Mouse (Mus musculus) gastrocnemius, postnatal 36 days (tissue): ENCODE data around the gene Tbc1d8b. TPM values are rescaled to one million over a fixed set of nuclear protein-coding genes. Genes with fewer than 3 reads are reported as not detected.
"Not testable (repeated sequence)": the region's sequence is repeated elsewhere in the genome, so short reads cannot be mapped to it uniquely, and the experiment has no call there.

ENCODE experiments used
- DNase-seq, 2 experiments: peaks; one replicate each; pipeline ENCODE4 v3.0.0; 2022
- intact Hi-C: fragments of 180-260 bp; cut with DNase I; formaldehyde crosslinking; loops from one replicate; pipeline ENCODE4 v1.15.1; 2025
- long read RNA-seq, 2 experiments: library from polyadenylated mRNA; stranded (forward); transcript quantifications; one replicate each; pipeline ENCODE4 v2.0.0; 2021
- total RNA-seq, 2 experiments: library from RNA; stranded (reverse); gene quantifications; 2 replicates each; pipeline ENCODE4 v1.2.3; 2021

Tbc1d8b gene
- total RNA-seq, result 1 to 10 TPM; 2.8 to 3.2 TPM
- long read RNA-seq, experiment 1, partial matches to known transcripts, result 0 of 1 reads
- long read RNA-seq, experiment 1, other reads (novel, unspliced or antisense), result 1 of 1 reads
- long read RNA-seq, experiment 2, full-length matches to known transcripts, result 1 of 2 reads
- long read RNA-seq, experiment 2, partial matches to known transcripts, result 0 of 2 reads
- long read RNA-seq, experiment 2, other reads (novel, unspliced or antisense), result 1 of 2 reads

DNA sequence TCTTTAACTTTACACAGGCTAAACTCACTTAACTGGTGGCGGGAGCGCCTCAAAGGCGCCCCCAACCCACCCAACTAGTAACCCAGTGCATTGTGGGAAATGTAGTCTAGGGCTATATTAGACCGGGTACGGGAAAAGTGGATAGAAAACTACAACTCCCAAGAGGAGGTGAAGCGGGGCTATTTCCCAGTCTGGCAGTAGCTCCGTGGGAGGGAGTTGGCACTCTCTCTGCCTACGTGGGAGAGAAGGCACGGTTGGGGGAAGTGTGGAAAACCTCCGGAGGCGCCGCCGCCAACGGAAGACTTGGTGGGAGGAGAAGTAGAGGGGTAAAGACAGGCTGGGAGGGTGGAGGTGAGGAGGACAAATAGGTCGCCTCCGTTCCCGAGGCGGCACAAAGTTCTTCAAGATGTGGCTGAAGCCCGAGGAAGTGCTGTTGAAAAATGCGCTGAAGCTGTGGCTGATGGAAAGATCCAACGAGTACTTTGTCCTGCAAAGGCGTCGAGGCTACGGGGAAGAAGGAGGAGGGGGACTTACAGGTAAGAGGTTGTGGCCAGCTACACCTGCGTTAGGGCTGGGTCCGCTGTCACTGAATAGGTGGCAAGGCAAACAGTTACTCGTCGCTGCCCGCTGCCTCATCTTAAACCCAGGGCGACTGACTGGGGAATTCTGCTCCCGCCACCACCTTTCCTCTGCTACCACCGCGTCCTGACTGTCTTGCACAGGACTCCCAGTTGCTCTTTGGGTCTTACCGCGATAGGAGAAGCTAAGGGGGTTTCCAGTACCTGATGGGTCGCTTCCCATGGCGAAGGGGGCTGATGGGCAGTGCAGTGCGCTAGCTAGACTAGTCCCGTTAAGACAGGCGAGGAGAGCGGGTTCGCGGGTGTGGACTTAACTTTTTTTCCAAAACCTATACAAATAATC is at the start of gene Tbc1d8b:
Gene Tbc1d8b (plus strand): TSS at position 222 of the 921 bp plus-strand sequence.
- DNase-seq, result peak; percentile 66 to 74
- intact Hi-C loops, result no loop called here

- intact Hi-C loops, result no loop called here
- no peak for DNase-seq
Measured at GRCm38 (mm10) chrX:139639744-139640143, 45.1 kb upstream of the Tbc1d8b start.

GRCm38 (mm10) chrX:139640418-139640817 is 44.4 kb upstream of the Tbc1d8b start:
- intact Hi-C loops, result no loop called here

GRCm38 (mm10) chrX:139652226-139652625 is 32.6 kb upstream of the Tbc1d8b start:
- intact Hi-C loops, result no loop called here
- no peak for DNase-seq

More at GRCm38 (mm10) chrX:139640418-139640817, 44.4 kb upstream of the Tbc1d8b start:
- DNase-seq, result no peak

DNA sequence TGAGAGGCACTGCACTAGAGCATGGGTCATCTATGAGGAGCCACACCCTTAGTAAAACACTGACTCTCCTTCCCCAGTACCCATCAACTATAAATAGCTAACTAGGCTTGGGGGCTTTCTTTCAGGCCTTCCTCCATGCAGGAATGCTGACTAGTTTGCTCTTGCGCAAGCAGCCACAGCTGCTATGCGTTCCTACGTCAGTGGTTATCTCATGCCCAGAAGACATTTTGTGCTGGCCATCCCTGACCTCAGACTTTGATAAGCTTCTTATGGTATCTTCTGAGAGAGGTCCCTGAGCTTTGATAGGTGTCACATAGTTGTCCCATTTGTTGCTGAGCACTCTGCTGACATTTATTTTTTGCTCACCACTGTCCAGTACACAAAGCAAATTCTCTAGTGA is 31.5 kb upstream of the Tbc1d8b start:
- no peak for DNase-seq
- intact Hi-C loops, result no loop called here

DNA sequence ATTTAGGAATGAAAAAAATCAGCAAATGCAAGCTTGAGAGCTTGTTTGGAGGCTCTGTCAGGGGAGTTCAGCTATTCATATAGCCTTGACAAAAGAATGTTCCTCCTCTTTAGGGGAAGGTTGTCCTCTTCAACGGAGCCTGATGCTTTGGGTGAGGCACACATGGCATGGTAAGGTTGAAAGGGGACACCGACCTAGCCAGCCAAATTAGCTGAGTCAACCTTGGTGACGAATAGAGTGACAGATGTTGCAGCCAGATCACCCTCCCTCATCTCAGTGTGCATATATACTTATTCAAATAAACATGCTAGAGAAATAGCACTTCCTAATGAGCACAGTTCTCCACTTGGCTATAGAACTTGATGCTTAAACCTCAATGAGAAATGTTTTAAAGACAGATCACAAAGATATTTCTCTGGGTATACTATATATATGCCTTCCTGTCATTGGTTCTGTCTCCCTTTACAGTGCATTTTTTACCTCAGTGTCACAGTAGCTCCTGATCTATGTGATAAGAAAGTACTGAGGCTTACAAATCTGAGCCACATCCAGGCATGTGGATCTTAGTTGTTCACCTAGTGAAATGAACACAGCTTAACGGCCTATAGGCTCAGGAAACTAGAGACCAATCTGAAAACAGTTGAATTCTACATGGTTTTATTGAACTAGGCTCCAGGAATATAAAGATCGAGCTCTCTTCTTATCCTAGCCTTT is 30.3 kb upstream of the Tbc1d8b start:
- intact Hi-C loops, result no loop called here
- no peak for DNase-seq

DNA sequence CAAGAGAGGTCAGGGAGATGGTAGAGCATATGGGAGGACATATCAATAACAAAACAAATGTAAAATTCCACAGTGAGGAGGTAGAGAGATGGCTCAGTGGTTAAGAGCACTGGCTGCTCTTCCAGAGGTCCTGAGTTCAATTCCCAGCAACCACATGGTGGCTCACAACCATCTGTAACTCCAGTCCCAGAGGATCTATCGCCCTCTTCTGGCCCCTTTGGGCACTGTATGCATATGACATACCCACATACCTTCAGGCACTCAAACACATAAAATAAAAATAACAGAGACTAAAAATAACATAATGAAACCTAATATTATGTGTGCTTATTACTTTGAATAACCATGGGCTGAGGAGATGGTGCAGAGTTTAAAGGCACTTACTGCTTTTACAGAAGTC is 22.7 kb upstream of the Tbc1d8b start:
- intact Hi-C loops, result no loop called here
- DNase-seq, result no peak

GRCm38 (mm10) chrX:139665829-139666228 is 19.0 kb upstream of the Tbc1d8b start:
- intact Hi-C loops, result loop anchor here (5.0 kb wide), 1 partner anchor 249 kb away; no protein-coding TSS in a partner anchor
- no peak for DNase-seq

DNA sequence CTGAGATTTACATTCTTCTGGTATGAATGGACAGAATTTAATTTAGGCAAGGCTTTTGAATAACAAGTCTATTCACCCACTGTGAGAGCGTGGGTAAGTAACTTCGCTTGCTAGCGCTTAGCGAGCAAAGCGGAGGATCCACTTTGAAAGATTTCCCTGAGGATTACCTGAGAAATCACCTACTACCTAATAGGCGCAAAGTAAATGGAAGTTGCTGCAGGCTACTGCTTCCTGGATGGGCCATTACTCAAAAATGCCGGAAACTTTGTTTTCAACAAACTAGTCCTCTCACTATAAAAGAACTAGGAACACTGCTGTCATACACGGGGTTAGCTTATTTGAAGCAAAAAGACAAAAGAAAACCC is 404 bp upstream of the Tbc1d8b start:
- intact Hi-C loops, result no loop called here
- no peak for DNase-seq

DNA sequence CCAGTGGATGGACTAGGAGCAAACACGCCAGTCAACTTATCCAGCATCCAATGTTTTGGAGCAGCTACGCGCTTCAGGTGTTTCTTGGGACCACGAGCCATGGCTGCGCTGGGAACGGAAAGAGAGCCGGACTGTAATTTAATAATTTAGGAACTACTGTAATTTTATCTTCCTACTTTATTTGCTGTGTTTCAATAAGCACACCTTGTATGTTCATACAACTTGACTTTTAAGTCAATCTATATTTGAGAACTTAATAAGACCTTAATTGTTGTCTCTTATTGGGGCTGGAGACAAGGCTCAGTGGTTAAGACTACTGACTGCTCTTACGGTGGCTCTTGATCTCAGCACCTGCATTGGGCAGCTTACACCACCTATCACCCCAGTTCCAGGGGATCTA is 29.6 kb downstream of the Tbc1d8b start, which contains the start of gene Gm15013:
Gene Gm15013 (minus strand): TSS at position 101 of the 400 bp plus-strand sequence.
- intact Hi-C loops, result no loop called here
- DNase-seq, result no peak

GRCm38 (mm10) chrX:139722350-139722749 is 37.6 kb downstream of the Tbc1d8b start:
- intact Hi-C loops, result no loop called here

DNA sequence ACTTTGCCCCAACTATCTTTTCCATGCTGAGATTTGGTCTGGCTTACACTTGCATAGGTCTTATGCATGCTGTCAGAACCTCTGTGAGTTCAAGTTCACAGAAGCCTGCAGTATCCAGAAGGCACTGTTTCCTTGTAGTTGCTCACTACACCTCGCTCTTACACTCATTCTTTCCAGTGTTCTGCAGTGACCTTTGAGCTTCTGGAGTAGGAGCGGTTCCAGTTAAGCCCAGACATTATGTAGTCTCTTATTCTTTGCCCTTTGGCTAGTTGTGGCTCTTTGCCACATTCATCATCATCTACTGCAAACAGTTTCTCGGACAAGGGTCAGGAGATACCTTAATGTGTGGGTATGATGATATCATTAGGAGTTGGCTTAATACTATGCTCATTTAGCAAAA is 45.7 kb downstream of the Tbc1d8b start:
- DNase-seq, result no peak
- intact Hi-C loops, result no loop called here

More at GRCm38 (mm10) chrX:139722350-139722749, 37.6 kb downstream of the Tbc1d8b start:
- DNase-seq, result no peak

DNA sequence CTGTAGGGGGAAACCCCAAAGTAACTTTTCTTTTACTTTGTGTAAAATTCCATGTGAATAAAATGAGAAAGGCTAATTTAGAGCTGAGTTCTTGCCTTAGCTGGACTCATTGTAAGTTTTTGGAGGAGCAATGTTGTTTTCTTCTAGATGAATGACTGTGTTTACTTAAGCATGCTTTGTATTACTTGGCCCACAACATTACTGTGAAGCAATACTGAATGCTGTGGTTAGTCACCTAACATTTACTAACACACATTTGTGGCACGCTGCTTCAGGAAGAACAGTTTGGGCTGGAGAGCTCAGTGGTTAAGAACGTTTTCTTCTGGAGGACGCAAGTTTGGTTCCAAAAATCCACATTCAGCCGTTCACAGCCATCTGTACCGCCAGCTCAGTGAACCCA is 52.3 kb downstream of the Tbc1d8b start:
- DNase-seq, result no peak
- intact Hi-C loops, result no loop called here

DNA sequence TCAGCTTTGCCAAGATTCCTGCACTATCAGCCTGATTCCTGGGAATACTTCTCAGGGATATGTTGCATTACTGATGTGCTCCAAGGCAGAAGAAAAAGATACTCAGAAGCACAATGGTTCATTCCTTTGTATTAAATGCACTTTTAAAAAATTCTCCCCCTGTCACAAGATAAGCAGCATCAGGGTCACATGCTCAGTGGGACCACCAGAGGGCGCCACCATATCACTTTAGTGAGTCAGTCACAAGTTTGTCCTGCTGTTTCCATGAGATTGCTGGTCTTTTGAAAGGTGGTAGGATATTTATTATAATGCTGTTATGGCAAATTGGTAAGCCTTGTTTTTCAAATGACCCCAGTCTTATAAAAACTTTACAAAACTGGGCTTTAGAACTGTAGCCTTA is 67.1 kb downstream of the Tbc1d8b start:
- intact Hi-C loops, result loop anchor here (5.0 kb wide), 1 partner anchor 80 kb away; no protein-coding TSS in a partner anchor

DNA sequence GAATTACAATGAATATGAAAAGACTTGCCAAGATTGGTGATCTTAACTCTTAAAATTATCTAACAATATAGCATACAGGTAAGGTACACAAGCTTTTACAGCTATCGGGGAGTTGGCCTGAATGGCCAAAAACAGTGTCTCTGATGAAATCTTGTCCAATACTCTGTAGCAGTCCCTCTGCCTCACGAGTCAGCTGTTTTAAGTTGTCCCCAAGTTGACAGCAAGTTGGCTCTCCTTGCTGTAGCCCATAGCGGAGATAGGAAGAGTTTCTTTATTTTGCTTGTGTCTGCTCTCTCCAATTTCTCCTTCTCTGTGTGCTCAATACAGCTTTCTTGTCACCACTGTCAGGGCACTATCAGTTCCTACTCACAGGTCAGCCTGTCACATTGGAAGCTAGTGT is 73.8 kb downstream of the Tbc1d8b start:
- DNase-seq, intact Hi-C loops: not testable (repeated sequence)

More for the DNA sequence above, 67.1 kb downstream of the Tbc1d8b start:
- peak in 1 of 2 experiments; percentile 11 for DNase-seq

DNA sequence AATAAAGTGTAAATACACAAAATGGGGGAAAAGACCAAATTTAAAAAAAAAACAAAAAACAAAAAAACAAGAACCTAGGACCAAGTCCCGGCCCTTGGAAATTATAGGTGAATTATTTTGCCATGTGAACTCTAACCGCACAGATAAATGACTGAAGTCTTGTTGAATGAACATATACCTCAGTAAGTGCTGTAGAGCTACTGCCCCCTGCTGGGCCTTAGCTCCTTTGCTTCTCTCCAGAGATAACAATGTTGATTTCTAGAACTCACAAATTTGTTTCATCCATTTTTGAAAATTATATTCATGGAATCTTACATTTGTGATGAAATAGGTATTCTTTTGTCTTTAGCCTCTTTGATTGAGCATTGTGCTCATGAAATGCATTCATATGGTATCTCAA is 77.8 kb downstream of the Tbc1d8b start:
- intact Hi-C loops, result no loop called here
- no peak for DNase-seq

DNA sequence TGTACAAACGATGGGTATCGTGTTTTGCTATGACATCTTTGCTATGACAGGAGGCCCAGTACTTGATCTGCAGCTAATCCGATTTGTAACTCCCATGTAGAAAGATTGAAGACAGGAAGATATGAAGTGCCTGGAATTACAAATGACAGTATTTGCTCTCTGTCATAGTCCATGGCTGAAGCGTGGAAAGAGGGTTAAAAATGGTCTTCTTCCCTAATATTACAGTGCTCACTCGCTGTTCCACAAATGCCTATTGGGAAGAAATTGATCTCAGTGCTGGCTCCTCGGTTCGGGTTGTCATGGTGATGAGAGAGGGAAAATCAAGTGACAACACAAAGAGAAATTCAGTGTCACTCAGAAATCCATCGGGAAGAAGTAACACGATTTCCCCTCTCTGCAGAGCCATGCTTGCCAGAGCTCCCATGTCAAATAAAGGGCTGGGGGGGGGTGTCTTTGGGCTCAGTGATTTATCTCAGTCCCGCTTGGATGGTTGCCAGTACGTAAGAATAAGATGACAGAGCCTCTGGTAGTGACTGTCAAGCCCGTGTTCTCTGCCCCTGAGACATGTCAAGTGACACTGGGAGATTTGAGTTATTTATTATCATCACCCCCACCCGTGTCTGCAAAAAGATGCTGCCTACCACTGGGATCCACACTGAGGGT is 85.3 kb downstream of the Tbc1d8b start:
- DNase-seq, result no peak
- intact Hi-C loops, result loop anchor here (2.0 kb wide), 1 partner anchor 63 kb away; no protein-coding TSS in a partner anchor

- intact Hi-C loops, result no loop called here
Measured at GRCm38 (mm10) chrX:139774309-139775083, 89.7 kb downstream of the Tbc1d8b start.

DNA sequence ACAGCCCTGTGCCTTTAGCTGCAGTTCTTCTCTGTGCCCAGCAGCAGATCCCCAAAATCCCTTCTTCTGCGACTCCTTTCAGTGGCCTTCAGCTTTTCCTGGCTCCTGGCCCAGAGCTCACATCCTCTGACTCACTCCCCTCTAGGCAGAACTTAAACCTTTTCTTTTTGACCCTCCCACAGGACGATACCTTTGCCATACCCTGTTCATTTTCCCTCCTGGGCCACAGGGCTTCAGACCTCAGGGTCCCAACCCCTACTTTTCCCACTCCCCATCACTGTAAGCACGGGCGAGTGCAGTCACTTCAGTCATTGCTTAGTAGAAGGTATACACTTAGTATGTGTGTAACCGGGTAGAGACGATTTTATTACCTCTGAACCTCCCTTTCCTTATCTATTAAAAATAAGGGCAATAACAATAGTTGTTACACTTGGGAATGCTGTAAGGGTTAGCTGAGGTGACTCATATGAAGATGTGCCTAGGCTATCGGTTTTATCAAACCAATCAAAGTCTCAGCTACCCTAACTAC is 90.4 kb downstream of the Tbc1d8b start:
- no peak for DNase-seq
- intact Hi-C loops, result no loop called here

More at GRCm38 (mm10) chrX:139774309-139775083, 89.7 kb downstream of the Tbc1d8b start:
- DNase-seq, result no peak
